Mouse (Mus musculus) liver, postnatal 0 days (tissue): Measurements from ENCODE around the gene Hoxd3.

Experiments used
- CTCF ChIP-seq: sonication (generic); IDR thresholded peaks from 2 replicates; pipeline ENCODE4 v1.5.1; 2016; ENCODE audit warnings: antibody characterized with exemption, low read depth
- EP300 ChIP-seq: IDR thresholded peaks from 2 replicates; pipeline ENCODE4 v1.6.1; 2016; ENCODE audit warnings: antibody characterized with exemption, low read depth, mild to moderate bottlenecking

- TF ChIP-seq CTCF (no peak), EP300 (no peak)
Measured at GRCm38 (mm10) chr2:74700546-74701112, 11.1 kb upstream of the Hoxd3 start.
